Mouse (Mus musculus): Measurements from ENCODE around the gene B4galnt3.

The B4galnt3 gene

GRCm38 (mm10) chr6:120274181-120274580 lies 20.2 kb downstream of the B4galnt3 start:
- no peak for DNase-seq

GRCm38 (mm10) chr6:120264151-120264550 lies 30.2 kb downstream of the B4galnt3 start:
- DNase-seq = no peak

GRCm38 (mm10) chr6:120263608-120264007 lies 30.8 kb downstream of the B4galnt3 start:
- no peak for DNase-seq

GRCm38 (mm10) chr6:120262886-120263531 lies 31.4 kb downstream of the B4galnt3 start:
- DNase-seq = no peak

GRCm38 (mm10) chr6:120259481-120259880 lies 34.9 kb downstream of the B4galnt3 start:
- DNase-seq = no peak

GRCm38 (mm10) chr6:120256431-120256935 lies 37.9 kb downstream of the B4galnt3 start:
- no peak for DNase-seq

GRCm38 (mm10) chr6:120255701-120256100 lies 38.7 kb downstream of the B4galnt3 start:
- DNase-seq = no peak

- DNase-seq = no peak
Measured at GRCm38 (mm10) chr6:120255144-120255543, 39.2 kb downstream of the B4galnt3 start.

GRCm38 (mm10) chr6:120254640-120255039 lies 39.7 kb downstream of the B4galnt3 start:
- DNase-seq = no peak

- DNase-seq = no peak
Measured at GRCm38 (mm10) chr6:120252741-120253140, 41.6 kb downstream of the B4galnt3 start.

- no peak for DNase-seq
Measured at GRCm38 (mm10) chr6:120251010-120251409, 43.3 kb downstream of the B4galnt3 start.

- no peak for DNase-seq
Measured at GRCm38 (mm10) chr6:120249831-120250230, 44.5 kb downstream of the B4galnt3 start.

GRCm38 (mm10) chr6:120246676-120247075 lies 47.7 kb downstream of the B4galnt3 start:
- DNase-seq = no peak

- no peak for DNase-seq
Measured at GRCm38 (mm10) chr6:120243250-120243649, 51.1 kb downstream of the B4galnt3 start.

GRCm38 (mm10) chr6:120242530-120242929 lies 51.8 kb downstream of the B4galnt3 start:
- no peak for DNase-seq

- DNase-seq = no peak
Measured at GRCm38 (mm10) chr6:120241453-120241852, 52.9 kb downstream of the B4galnt3 start.

GRCm38 (mm10) chr6:120240461-120240860 lies 53.9 kb downstream of the B4galnt3 start:
- no peak for DNase-seq

- DNase-seq = no peak
Measured at GRCm38 (mm10) chr6:120235874-120236273, 58.5 kb downstream of the B4galnt3 start.

GRCm38 (mm10) chr6:120232885-120233284 lies 61.5 kb downstream of the B4galnt3 start:
- no peak for DNase-seq

GRCm38 (mm10) chr6:120230441-120230840 lies 63.9 kb downstream of the B4galnt3 start:
- no peak for DNase-seq

GRCm38 (mm10) chr6:120229806-120230205 lies 64.6 kb downstream of the B4galnt3 start:
- no peak for DNase-seq

- no peak for DNase-seq
Measured at GRCm38 (mm10) chr6:120227068-120227467, 67.3 kb downstream of the B4galnt3 start.

- no peak for DNase-seq
Measured at GRCm38 (mm10) chr6:120225355-120225754, 69.0 kb downstream of the B4galnt3 start.

- DNase-seq = peak; percentile 23
Measured at GRCm38 (mm10) chr6:120222669-120223068, 71.7 kb downstream of the B4galnt3 start.

GRCm38 (mm10) chr6:120219281-120219680 lies 75.1 kb downstream of the B4galnt3 start:
- DNase-seq = no peak

Measured in right cerebral cortex, postnatal 25 days (tissue).